In genomic region chr15:93568911-93569310, GRCm38 (mm10) we compare ENCODE assay signal across 20 mouse cellular contexts. TPM values are rescaled to one million over a fixed set of nuclear protein-coding genes. Genes with fewer than 3 reads are reported as not detected.
DNase-seq lines count a peak whose midpoint lies in the region; ATAC-seq and TF ChIP-seq lines count a peak whose summit lies in the region.
"Had no signal": no experiment of that assay in that cellular context is flagged by ENCODE, and none has a peak within 500 bp of the region (broad histone marks: within the 10 kb centered on the region; RNA-seq: fewer than 3 reads in every experiment).

No protein-coding gene starts in this region.

- H3K9ac ChIP-seq in heart, postnatal 0 days (replicated peaks; ENCODE audit: low read depth, low read length) = no peak overlapping the region
- no peak overlapping the region for H3K9ac ChIP-seq in heart, adult 2 months (ENCODE audit: low read depth, low read length)
- H3K9ac ChIP-seq in kidney, embryonic 16.5 days (replicated peaks; ENCODE audit: low read length) = no peak overlapping the region
- H3K9ac ChIP-seq in limb, embryonic 11.5 days (ENCODE audit: low read length) = no peak overlapping the region
- no peak overlapping the region for H3K9ac ChIP-seq in limb, embryonic 15.5 days
- no peak overlapping the region; the same call in 1 of the 2 replicates for H3K9ac ChIP-seq in intestine, embryonic 15.5 days
- H3K9ac ChIP-seq: embryonic facial prominence, embryonic 12.5 days; forebrain, embryonic 15.5 days; hindbrain, embryonic 12.5 days had no signal

- no peak overlapping the region for H3K4me3 ChIP-seq in heart, postnatal 0 days (ENCODE audit: low read depth, low read length)
- H3K4me3 ChIP-seq in heart, adult 2 months = no peak overlapping the region
- H3K4me3 ChIP-seq in kidney, embryonic 16.5 days (ENCODE audit: low read length) = no peak overlapping the region
- H3K4me3 ChIP-seq in limb, embryonic 11.5 days (ENCODE audit: low read depth, low read length) = no peak overlapping the region
- no peak overlapping the region for H3K4me3 ChIP-seq in limb, embryonic 15.5 days
- H3K4me3 ChIP-seq in intestine, embryonic 15.5 days (replicated peaks) = no peak overlapping the region
- H3K4me3 ChIP-seq: embryonic facial prominence, embryonic 12.5 days; forebrain, embryonic 15.5 days; hindbrain, embryonic 12.5 days had no signal

- H3K27ac ChIP-seq in heart, postnatal 0 days (ENCODE audit: low read depth) = 0 out of 2 replicates have a peak overlapping the region, but pooled peaks have one; percentile 1
- H3K27ac ChIP-seq in heart, adult 2 months = no peak overlapping the region
- peak overlapping the region; percentile 88 for H3K27ac ChIP-seq in kidney, embryonic 16.5 days (ENCODE audit: low read length)
- H3K27ac ChIP-seq in limb, embryonic 11.5 days (replicated peaks; ENCODE audit: low read depth, low read length) = peak overlapping the region; percentile 68
- peak overlapping the region; percentile 71 for H3K27ac ChIP-seq in limb, embryonic 15.5 days
- no peak overlapping the region for H3K27ac ChIP-seq in intestine, embryonic 15.5 days
- H3K27ac ChIP-seq: embryonic facial prominence, embryonic 12.5 days; hindbrain, embryonic 12.5 days had no signal

- no peak for TF ChIP-seq POLR2A in heart, adult 2 months (IDR thresholded peaks at IDR 0.05; ENCODE audit: insufficient read depth, low read depth, low read length)

- ATAC-seq in heart, postnatal 0 days (ENCODE audit: insufficient read depth, low read depth) = no peak
- ATAC-seq in kidney, embryonic 16.5 days (ENCODE audit: low FRiP score, low TSS enrichment) = no peak
- ATAC-seq in limb, embryonic 11.5 days (ENCODE audit: insufficient number of reproducible peaks, low FRiP score, low TSS enrichment, low read depth) = peak; percentile 84; the same call in 1 of the 2 replicates
- ATAC-seq in limb, embryonic 15.5 days (ENCODE audit: insufficient number of reproducible peaks, low FRiP score, low TSS enrichment, low read depth) = peak; percentile 69; the same call in 1 of the 2 replicates
- ATAC-seq in intestine, embryonic 15.5 days = no peak
- ATAC-seq: forebrain, embryonic 15.5 days had no signal

- WGBS in heart, postnatal 0 days = 71% methylated on average over 3 of the region's 3 CpGs
- 79% methylated on average over 3 of the region's 3 CpGs for WGBS in heart, adult 2 months
- WGBS in kidney, embryonic 16.5 days = 23% methylated on average over 3 of the region's 3 CpGs
- 9% methylated on average over 3 of the region's 3 CpGs for WGBS in limb, embryonic 11.5 days
- WGBS in limb, embryonic 15.5 days = 17% methylated on average over 3 of the region's 3 CpGs
- WGBS in intestine, embryonic 15.5 days = 50% methylated on average over 3 of the region's 3 CpGs

- peaks cover 2% of the 10 kb centered on the region for H3K79me2 ChIP-seq in heart, adult 2 months (replicated peaks; ENCODE audit: control insufficient read depth, insufficient read depth, low read length)

- no peak overlapping the region for H3K4me2 ChIP-seq in heart, postnatal 0 days (ENCODE audit: low read depth, low read length)
- no peak overlapping the region for H3K4me2 ChIP-seq in kidney, embryonic 16.5 days (replicated peaks; ENCODE audit: low read depth, low read length)
- H3K4me2 ChIP-seq in limb, embryonic 11.5 days (ENCODE audit: low read depth, severe bottlenecking) = no peak overlapping the region
- no peak overlapping the region for H3K4me2 ChIP-seq in limb, embryonic 15.5 days
- H3K4me2 ChIP-seq in intestine, embryonic 15.5 days (replicated peaks) = no peak overlapping the region
- H3K4me2 ChIP-seq: embryonic facial prominence, embryonic 12.5 days; forebrain, embryonic 15.5 days; heart, embryonic 11.5 days; hindbrain, embryonic 12.5 days had no signal

- H3K36me3 ChIP-seq in heart, postnatal 0 days (replicated peaks; ENCODE audit: control insufficient read depth, insufficient read depth, low read length) = no peaks in the 10 kb centered on the region
- H3K36me3 ChIP-seq in heart, adult 2 months (ENCODE audit: control insufficient read depth, insufficient read depth, low read length) = no peaks in the 10 kb centered on the region; the same call in 1 of the 2 replicates
- peaks cover 8% of the 10 kb centered on the region; the same call in 1 of the 2 replicates for H3K36me3 ChIP-seq in kidney, embryonic 16.5 days (ENCODE audit: insufficient read depth, low read length)
- no peaks in the 10 kb centered on the region for H3K36me3 ChIP-seq in limb, embryonic 11.5 days (ENCODE audit: control insufficient read depth, insufficient read depth, low read length)
- H3K36me3 ChIP-seq in limb, embryonic 15.5 days = no peaks in the 10 kb centered on the region; the same call in 1 of the 2 replicates
- no peaks in the 10 kb centered on the region for H3K36me3 ChIP-seq in intestine, embryonic 15.5 days
- H3K36me3 ChIP-seq: forebrain, embryonic 15.5 days; hindbrain, embryonic 12.5 days had no signal

- TF ChIP-seq EP300 in heart, postnatal 0 days (IDR thresholded peaks at IDR 0.05; ENCODE audit: low read depth) = no peak
- no peak for TF ChIP-seq EP300 in heart, adult 2 months (IDR thresholded peaks at IDR 0.05; ENCODE audit: insufficient read depth, low read depth, low read length)

- DNase-seq in heart, postnatal 0 days (ENCODE audit: low spot score) = no peak
- DNase-seq in heart, adult 2 months = no peak
- no peak for DNase-seq in kidney, adult 8-10 months
- peak; percentile 69 for DNase-seq in limb, embryonic 11.5 days (ENCODE audit: low spot score)
- DNase-seq in spleen, postnatal 4 days (ENCODE audit: low spot score in 2 of 2) = no peak
- DNase-seq: adrenal gland, postnatal 10 days; cerebellum, adult 11 months; cerebellum, adult 8-10 months; cerebellum, postnatal 14 days; gastrocnemius, postnatal 10 days; heart, adult 18-20 months; heart, postnatal 4 days had no signal

- TF ChIP-seq CTCF in heart, postnatal 0 days (IDR thresholded peaks at IDR 0.05; ENCODE audit: low read depth) = no peak
- TF ChIP-seq CTCF in heart, adult 2 months (IDR thresholded peaks at IDR 0.05) = no peak

- H3K9me3 ChIP-seq in heart, postnatal 0 days (replicated peaks; ENCODE audit: control insufficient read depth, low read length) = no peaks in the 10 kb centered on the region
- no peaks in the 10 kb centered on the region for H3K9me3 ChIP-seq in kidney, embryonic 16.5 days (ENCODE audit: low read length)
- no peaks in the 10 kb centered on the region for H3K9me3 ChIP-seq in limb, embryonic 11.5 days (ENCODE audit: control insufficient read depth, low read length)
- H3K9me3 ChIP-seq in limb, embryonic 15.5 days = no peaks in the 10 kb centered on the region
- no peaks in the 10 kb centered on the region for H3K9me3 ChIP-seq in intestine, embryonic 15.5 days
- H3K9me3 ChIP-seq: embryonic facial prominence, embryonic 12.5 days; forebrain, embryonic 15.5 days; hindbrain, embryonic 12.5 days had no signal

- H3K27me3 ChIP-seq in heart, postnatal 0 days (ENCODE audit: control insufficient read depth, insufficient read depth, low read length) = no peaks in the 10 kb centered on the region
- no peaks in the 10 kb centered on the region for H3K27me3 ChIP-seq in heart, adult 2 months (ENCODE audit: control insufficient read depth, insufficient read depth, low read length)
- H3K27me3 ChIP-seq in kidney, embryonic 16.5 days (ENCODE audit: insufficient read depth, low read length) = no peaks in the 10 kb centered on the region
- H3K27me3 ChIP-seq in limb, embryonic 11.5 days (ENCODE audit: control insufficient read depth, insufficient read depth, low read length) = no peaks in the 10 kb centered on the region
- no peaks in the 10 kb centered on the region for H3K27me3 ChIP-seq in limb, embryonic 15.5 days
- no peaks in the 10 kb centered on the region for H3K27me3 ChIP-seq in intestine, embryonic 15.5 days (replicated peaks)
- H3K27me3 ChIP-seq: embryonic facial prominence, embryonic 12.5 days; forebrain, embryonic 15.5 days; hindbrain, embryonic 12.5 days had no signal

- H3K4me1 ChIP-seq in heart, postnatal 0 days (ENCODE audit: control insufficient read depth, insufficient read depth) = peaks cover 18% of the 10 kb centered on the region
- peaks cover 5% of the 10 kb centered on the region for H3K4me1 ChIP-seq in heart, adult 2 months (ENCODE audit: control insufficient read depth, insufficient read depth, low read length)
- H3K4me1 ChIP-seq in kidney, embryonic 16.5 days (ENCODE audit: insufficient read depth, low read length) = peaks cover 26% of the 10 kb centered on the region
- H3K4me1 ChIP-seq in limb, embryonic 11.5 days (ENCODE audit: control insufficient read depth, insufficient read depth, low read length) = peaks cover 26% of the 10 kb centered on the region
- peaks cover 43% of the 10 kb centered on the region for H3K4me1 ChIP-seq in limb, embryonic 15.5 days
- H3K4me1 ChIP-seq in intestine, embryonic 15.5 days (replicated peaks) = peaks cover 8% of the 10 kb centered on the region; the same call in 1 of the 2 replicates

- intact Hi-C loops in heart, adult 2 months (cut with DNase I) = no loop called here

RNA-seq across cellular contexts. Expression of gene Prickle1, which starts 26.8 kb away (rescaled TPM):
- total RNA-seq in heart, postnatal 0 days (2014; rRNA removed; ENCODE audit: low replicate concordance) = 24.2 and 30.0 TPM in 2 replicates
- polyA plus RNA-seq in heart, postnatal 0 days (2015; fragmentation: Nextera tagmentation; extraction: Ambion mirVana) = 21.0 and 23.3 TPM in 2 replicates
- total RNA-seq in heart, adult 2 months (2021) = 10 to 100 TPM; 11.2 to 18.6 TPM
- 8.6 and 11.5 TPM in 2 replicates for polyA plus RNA-seq in heart, adult 2 months (2012; rRNA removed)
- polyA plus RNA-seq in kidney, embryonic 16.5 days (2015; fragmentation: Nextera tagmentation; extraction: Ambion mirVana) = 28.5 and 31.3 TPM in 2 replicates
- 30.0 and 32.6 TPM in 2 replicates for polyA plus RNA-seq in limb, embryonic 11.5 days (2014; fragmentation: Nextera tagmentation; extraction: Ambion mirVana)
- polyA plus RNA-seq in limb, embryonic 15.5 days (2015; fragmentation: Nextera tagmentation; extraction: Ambion mirVana) = 39.9 and 42.0 TPM in 2 replicates
- 21.0 and 23.7 TPM in 2 replicates for polyA plus RNA-seq in intestine, embryonic 15.5 days (2015; fragmentation: Nextera tagmentation; extraction: Ambion mirVana)
- total RNA-seq: MEL had no signal

Comparison
In these comparisons a context has a peak if more than half of its experiments do, and no peak if none do; other contexts are left out.
1. H3K27ac ChIP-seq: peak in heart, postnatal 0 days (single experiment), kidney, embryonic 16.5 days (single experiment), limb, embryonic 11.5 days (single experiment) and limb, embryonic 15.5 days (single experiment); none in heart, adult 2 months (single experiment) and intestine, embryonic 15.5 days (single experiment).
2. ATAC-seq: peak in limb, embryonic 11.5 days (single experiment) and limb, embryonic 15.5 days (single experiment); none in heart, postnatal 0 days (single experiment), kidney, embryonic 16.5 days (single experiment) and intestine, embryonic 15.5 days (single experiment).